In the genomic region with DNA sequence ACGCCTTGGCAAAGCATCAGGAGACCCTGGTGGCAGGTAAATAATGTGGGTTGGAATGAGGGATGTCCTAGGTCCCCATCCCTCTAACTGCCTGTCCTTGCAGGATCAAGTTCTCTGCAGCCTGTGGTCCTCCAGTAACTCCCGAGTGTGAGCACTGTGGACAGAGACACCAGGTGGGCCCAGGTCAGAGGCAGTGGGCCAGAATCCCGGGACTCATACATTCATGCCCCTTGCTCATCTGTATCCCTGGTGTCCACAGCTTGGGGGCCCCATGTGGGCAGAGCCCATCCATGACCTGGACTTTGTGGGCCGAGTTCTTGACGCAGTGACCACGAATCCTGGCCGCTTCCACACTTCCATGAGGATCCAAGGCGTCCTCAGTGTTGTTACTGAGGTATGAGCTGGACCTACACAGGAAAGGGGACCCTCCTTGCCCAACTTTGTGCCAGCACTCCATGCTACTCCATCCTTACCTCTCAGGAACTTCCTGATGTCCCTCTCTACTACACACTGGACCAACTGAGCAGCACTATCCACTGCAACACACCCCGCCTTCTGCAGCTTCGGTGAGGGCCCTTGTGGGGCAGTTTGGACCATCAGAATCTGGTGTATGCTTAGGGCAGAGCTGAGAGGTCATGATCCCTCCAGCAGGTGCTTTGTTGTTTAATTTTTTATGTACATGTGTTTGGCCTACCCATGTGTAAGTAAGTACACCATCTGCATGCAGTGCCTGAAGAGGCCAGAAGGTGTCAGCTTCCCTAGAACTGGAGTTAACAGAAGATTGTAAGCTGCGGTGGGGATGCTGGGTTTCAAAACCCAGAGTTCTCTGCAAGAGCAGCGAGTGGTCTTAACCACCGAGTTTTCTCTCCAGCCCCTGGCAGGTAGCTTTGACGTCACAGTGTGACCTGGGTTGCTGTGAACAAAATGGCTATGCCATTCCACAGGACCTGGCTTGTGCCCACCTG, we compare ENCODE assay signal across 8 mouse cellular contexts. TPM values are rescaled to one million over a fixed set of nuclear protein-coding genes. Genes with fewer than 3 reads are reported as not detected.
DNase-seq lines count a peak whose midpoint lies in the region; ATAC-seq and TF ChIP-seq lines count a peak whose summit lies in the region.

No protein-coding gene starts in this region.

- TF ChIP-seq EP300 in liver, embryonic 14.5 days (IDR thresholded peaks at IDR 0.05; ENCODE audit: low read depth), result no peak

- H3K9me3 ChIP-seq in embryonic facial prominence, embryonic 11.5 days (replicated peaks; ENCODE audit: control insufficient read depth, low read length), result no peaks in the 10 kb centered on the region
- H3K9me3 ChIP-seq in embryonic facial prominence, embryonic 10.5 days, result no peaks in the 10 kb centered on the region
- no peaks in the 10 kb centered on the region for H3K9me3 ChIP-seq in liver, embryonic 12.5 days (replicated peaks)
- no peaks in the 10 kb centered on the region for H3K9me3 ChIP-seq in liver, embryonic 14.5 days (ENCODE audit: control insufficient read depth, low read length)

- no peak overlapping the region for H3K4me2 ChIP-seq in embryonic facial prominence, embryonic 11.5 days (ENCODE audit: low read depth, low read length)
- no peak overlapping the region for H3K4me2 ChIP-seq in liver, embryonic 12.5 days
- no peak overlapping the region for H3K4me2 ChIP-seq in liver, embryonic 14.5 days (ENCODE audit: low read depth)

- 89% methylated on average over 14 of the region's 14 CpGs for WGBS in embryonic facial prominence, embryonic 11.5 days
- WGBS in embryonic facial prominence, embryonic 10.5 days, result 91% methylated on average over 14 of the region's 14 CpGs
- WGBS in liver, adult 2 months, result 91% methylated on average over 14 of the region's 14 CpGs
- WGBS in liver, embryonic 12.5 days (ENCODE audit: insufficient replicate concordance), result 76% methylated on average over 14 of the region's 14 CpGs
- 73% methylated on average over 14 of the region's 14 CpGs for WGBS in liver, embryonic 14.5 days (ENCODE audit: insufficient replicate concordance)

- TF ChIP-seq POLR2A in liver, adult 2 months (IDR thresholded peaks at IDR 0.05; ENCODE audit: extremely low read depth, insufficient read depth, low read length), result no peak

- no peak overlapping the region for H3K9ac ChIP-seq in embryonic facial prominence, embryonic 11.5 days (replicated peaks; ENCODE audit: low read length)
- H3K9ac ChIP-seq in liver, adult 2 months (ENCODE audit: low read depth, low read length), result no peak overlapping the region
- H3K9ac ChIP-seq in liver, embryonic 12.5 days, result no peak overlapping the region
- H3K9ac ChIP-seq in liver, embryonic 14.5 days (replicated peaks), result no peak overlapping the region

- TF ChIP-seq CTCF in liver, adult 2 months (IDR thresholded peaks at IDR 0.05; ENCODE audit: low read depth, low read length), result 0 out of 2 replicates have a peak, but pooled peaks have one; percentile 1
- TF ChIP-seq CTCF in liver, embryonic 14.5 days (IDR thresholded peaks at IDR 0.05; ENCODE audit: low read depth), result peak; percentile 80

- H3K4me3 ChIP-seq in embryonic facial prominence, embryonic 11.5 days (ENCODE audit: low read depth, low read length), result no peak overlapping the region
- no peak overlapping the region for H3K4me3 ChIP-seq in embryonic facial prominence, embryonic 10.5 days
- H3K4me3 ChIP-seq in liver, adult 2 months (ENCODE audit: insufficient read depth, low read depth, low read length), result no peak overlapping the region
- no peak overlapping the region for H3K4me3 ChIP-seq in liver, embryonic 12.5 days
- no peak overlapping the region for H3K4me3 ChIP-seq in liver, embryonic 14.5 days (ENCODE audit: insufficient read depth in 1 of 2, low read depth in 2 of 2, low read length in 2 of 2)

- no peaks in the 10 kb centered on the region; the same call in 1 of the 2 replicates for H3K79me2 ChIP-seq in liver, adult 2 months (ENCODE audit: control insufficient read depth, insufficient read depth, low read length)

- no peak for ATAC-seq in embryonic facial prominence, embryonic 11.5 days (replicated peaks; ENCODE audit: insufficient number of reproducible peaks, low FRiP score, low TSS enrichment, low read depth)
- no peak for ATAC-seq in liver, embryonic 12.5 days
- no peak for ATAC-seq in liver, embryonic 14.5 days (ENCODE audit: insufficient read depth)

- no peaks in the 10 kb centered on the region; the same call in 1 of the 2 replicates for H3K36me3 ChIP-seq in embryonic facial prominence, embryonic 11.5 days (replicated peaks; ENCODE audit: control insufficient read depth, insufficient read depth, low read depth, low read length)
- peaks cover 79% of the 10 kb centered on the region for H3K36me3 ChIP-seq in embryonic facial prominence, embryonic 10.5 days (replicated peaks)
- peaks cover 6% of the 10 kb centered on the region for H3K36me3 ChIP-seq in liver, adult 2 months (ENCODE audit: control insufficient read depth, insufficient read depth, low read length)
- H3K36me3 ChIP-seq in liver, embryonic 12.5 days, result peaks cover 78% of the 10 kb centered on the region
- peaks cover 18% of the 10 kb centered on the region for H3K36me3 ChIP-seq in liver, embryonic 14.5 days (replicated peaks; ENCODE audit: control insufficient read depth, insufficient read depth, low read depth)

- peak; percentile 63 for DNase-seq in embryonic facial prominence, embryonic 11.5 days (ENCODE audit: low spot score)
- DNase-seq in embryonic facial prominence, embryonic 10.5 days (ENCODE audit: low spot score), result no peak
- no peak for DNase-seq in liver, adult 2 months (ENCODE audit: extremely low read depth, low read depth, low spot score)
- peak; percentile 75 for DNase-seq in ZHBTc4 (ENCODE audit: low read depth, low spot score)
- DNase-seq in liver, embryonic 14.5 days (ENCODE audit: low read depth in 3 of 3, low spot score in 3 of 3), result peak in 1 of 3 experiments; percentile 52
- no peak for DNase-seq in adrenal gland, adult 8-10 months
- no peak for DNase-seq in left cerebral cortex, adult 11 months (ENCODE audit: low spot score)

- peaks cover 13% of the 10 kb centered on the region for H3K27me3 ChIP-seq in embryonic facial prominence, embryonic 11.5 days (ENCODE audit: control insufficient read depth, insufficient read depth, low read length)
- H3K27me3 ChIP-seq in embryonic facial prominence, embryonic 10.5 days (replicated peaks; ENCODE audit: low read depth, poor library complexity, severe bottlenecking), result peaks cover 30% of the 10 kb centered on the region
- H3K27me3 ChIP-seq in liver, adult 2 months (ENCODE audit: control insufficient read depth, insufficient read depth, low read length), result no peaks in the 10 kb centered on the region
- H3K27me3 ChIP-seq in liver, embryonic 12.5 days (replicated peaks), result no peaks in the 10 kb centered on the region
- H3K27me3 ChIP-seq in liver, embryonic 14.5 days (ENCODE audit: control insufficient read depth, insufficient read depth, low read length), result no peaks in the 10 kb centered on the region

- H3K4me1 ChIP-seq in embryonic facial prominence, embryonic 11.5 days (ENCODE audit: control insufficient read depth, insufficient read depth, low read length), result peaks cover 2% of the 10 kb centered on the region; the same call in 1 of the 2 replicates
- H3K4me1 ChIP-seq in embryonic facial prominence, embryonic 10.5 days, result peaks cover 12% of the 10 kb centered on the region
- H3K4me1 ChIP-seq in liver, adult 2 months (ENCODE audit: control insufficient read depth, insufficient read depth, low read length), result peaks cover 13% of the 10 kb centered on the region
- H3K4me1 ChIP-seq in liver, embryonic 12.5 days, result peaks cover 36% of the 10 kb centered on the region
- H3K4me1 ChIP-seq in liver, embryonic 14.5 days (replicated peaks; ENCODE audit: control insufficient read depth in 2 of 2, insufficient read depth in 2 of 2, low read length in 1 of 2), result peaks cover 17 to 18% of the 10 kb centered on the region in 2 experiments

- no peak overlapping the region for H3K27ac ChIP-seq in embryonic facial prominence, embryonic 11.5 days (replicated peaks; ENCODE audit: low read depth, low read length)
- no peak overlapping the region for H3K27ac ChIP-seq in embryonic facial prominence, embryonic 10.5 days (replicated peaks)
- H3K27ac ChIP-seq in liver, adult 2 months (replicated peaks; ENCODE audit: insufficient read depth, low read depth, low read length), result no peak overlapping the region
- H3K27ac ChIP-seq in liver, embryonic 12.5 days, result no peak overlapping the region
- H3K27ac ChIP-seq in liver, embryonic 14.5 days, result no peak overlapping the region

RNA-seq across cellular contexts. Expression of gene Lyl1, which starts 3.8 kb away (rescaled TPM):
- 4.6 and 5.3 TPM in 2 replicates for polyA plus RNA-seq in embryonic facial prominence, embryonic 11.5 days (2014; fragmentation: Nextera tagmentation; extraction: Ambion mirVana)
- 4.3 and 5.5 TPM in 2 replicates for polyA plus RNA-seq in embryonic facial prominence, embryonic 10.5 days (2016; fragmentation: Nextera tagmentation; extraction: Ambion mirVana)
- total RNA-seq in liver, adult 2 months (2014; rRNA removed), result 0.18 and 0.47 TPM in 2 replicates
- polyA plus RNA-seq in liver, adult 2 months (2012; rRNA removed), result 0.71 and 1.3 TPM in 2 replicates
- polyA plus RNA-seq in liver, embryonic 12.5 days (2016; fragmentation: Nextera tagmentation; extraction: Ambion mirVana), result 82.3 and 83.1 TPM in 2 replicates
- polyA plus RNA-seq in liver, embryonic 14.5 days (2012; rRNA removed), result 45.4 and 46.2 TPM in 2 replicates
- polyA plus RNA-seq in liver, embryonic 14.5 days (2014; fragmentation: Nextera tagmentation; extraction: Ambion mirVana), result 55.6 and 57.7 TPM in 2 replicates
- 1 to 10 TPM; 3.1 to 5.6 (median 4.2) TPM for total RNA-seq in adrenal gland, adult 8-10 months (2022)

RNA-seq across cellular contexts. Expression of gene Nacc1, which starts 9.8 kb away (rescaled TPM):
- polyA plus RNA-seq in embryonic facial prominence, embryonic 11.5 days (2014; fragmentation: Nextera tagmentation; extraction: Ambion mirVana), result 21.0 and 21.1 TPM in 2 replicates
- polyA plus RNA-seq in embryonic facial prominence, embryonic 10.5 days (2016; fragmentation: Nextera tagmentation; extraction: Ambion mirVana), result 30.4 and 30.8 TPM in 2 replicates
- total RNA-seq in liver, adult 2 months (2014; rRNA removed), result 5.3 and 8.0 TPM in 2 replicates
- 31.0 and 32.6 TPM in 2 replicates for polyA plus RNA-seq in liver, adult 2 months (2012; rRNA removed)
- 12.5 and 12.9 TPM in 2 replicates for polyA plus RNA-seq in liver, embryonic 12.5 days (2016; fragmentation: Nextera tagmentation; extraction: Ambion mirVana)
- 19.0 and 21.2 TPM in 2 replicates for polyA plus RNA-seq in liver, embryonic 14.5 days (2012; rRNA removed)
- 6.3 and 7.6 TPM in 2 replicates for polyA plus RNA-seq in liver, embryonic 14.5 days (2014; fragmentation: Nextera tagmentation; extraction: Ambion mirVana)
- total RNA-seq in adrenal gland, adult 8-10 months (2022), result 10 to 100 TPM; 81.0 to 86.9 (median 83.7) TPM

RNA-seq across cellular contexts. Expression of gene Trmt1, which starts 11.3 kb away (rescaled TPM):
- 61.5 and 64.7 TPM in 2 replicates for polyA plus RNA-seq in embryonic facial prominence, embryonic 11.5 days (2014; fragmentation: Nextera tagmentation; extraction: Ambion mirVana)
- polyA plus RNA-seq in embryonic facial prominence, embryonic 10.5 days (2016; fragmentation: Nextera tagmentation; extraction: Ambion mirVana), result 69.1 and 71.2 TPM in 2 replicates
- 20.7 and 27.3 TPM in 2 replicates for total RNA-seq in liver, adult 2 months (2014; rRNA removed)
- 44.6 and 58.6 TPM in 2 replicates for polyA plus RNA-seq in liver, adult 2 months (2012; rRNA removed)
- polyA plus RNA-seq in liver, embryonic 12.5 days (2016; fragmentation: Nextera tagmentation; extraction: Ambion mirVana), result 57.3 and 62.0 TPM in 2 replicates
- polyA plus RNA-seq in liver, embryonic 14.5 days (2012; rRNA removed), result 37.5 and 37.6 TPM in 2 replicates
- polyA plus RNA-seq in liver, embryonic 14.5 days (2014; fragmentation: Nextera tagmentation; extraction: Ambion mirVana), result 27.4 and 34.1 TPM in 2 replicates
- total RNA-seq in adrenal gland, adult 8-10 months (2022), result 100 to 1,000 TPM in 2 of 4 experiments, 10 to 100 TPM in 2; 75.4 to 109 (median 88.5) TPM

RNA-seq across cellular contexts. Expression of gene G430095P16Rik, which starts 25.4 kb away (rescaled TPM):
- polyA plus RNA-seq in embryonic facial prominence, embryonic 11.5 days (2014; fragmentation: Nextera tagmentation; extraction: Ambion mirVana), result 3.6 and 5.7 TPM in 2 replicates
- polyA plus RNA-seq in embryonic facial prominence, embryonic 10.5 days (2016; fragmentation: Nextera tagmentation; extraction: Ambion mirVana), result 1.6 and 3.6 TPM in 2 replicates
- not detected in 2 replicates for total RNA-seq in liver, adult 2 months (2014; rRNA removed)
- 0.19 TPM in 1 of 2 replicates, not detected in the other for polyA plus RNA-seq in liver, adult 2 months (2012; rRNA removed)
- 11.0 and 12.0 TPM in 2 replicates for polyA plus RNA-seq in liver, embryonic 12.5 days (2016; fragmentation: Nextera tagmentation; extraction: Ambion mirVana)
- polyA plus RNA-seq in liver, embryonic 14.5 days (2012; rRNA removed), result 10.9 and 11.9 TPM in 2 replicates
- polyA plus RNA-seq in liver, embryonic 14.5 days (2014; fragmentation: Nextera tagmentation; extraction: Ambion mirVana), result 8.3 and 10.3 TPM in 2 replicates
- under 1 TPM in 2 of 4 experiments, not detected in 2; 0.52 to 0.73 TPM for total RNA-seq in adrenal gland, adult 8-10 months (2022)

RNA-seq across cellular contexts. Expression of gene Ier2, which starts 34.8 kb away (rescaled TPM):
- 86.9 and 89.6 TPM in 2 replicates for polyA plus RNA-seq in embryonic facial prominence, embryonic 11.5 days (2014; fragmentation: Nextera tagmentation; extraction: Ambion mirVana)
- polyA plus RNA-seq in embryonic facial prominence, embryonic 10.5 days (2016; fragmentation: Nextera tagmentation; extraction: Ambion mirVana), result 140 and 148 TPM in 2 replicates
- total RNA-seq in liver, adult 2 months (2014; rRNA removed), result 13.1 and 15.6 TPM in 2 replicates
- 12.0 and 12.6 TPM in 2 replicates for polyA plus RNA-seq in liver, adult 2 months (2012; rRNA removed)
- polyA plus RNA-seq in liver, embryonic 12.5 days (2016; fragmentation: Nextera tagmentation; extraction: Ambion mirVana), result 36.4 and 37.4 TPM in 2 replicates
- 6.2 and 8.4 TPM in 2 replicates for polyA plus RNA-seq in liver, embryonic 14.5 days (2012; rRNA removed)
- 12.6 and 15.0 TPM in 2 replicates for polyA plus RNA-seq in liver, embryonic 14.5 days (2014; fragmentation: Nextera tagmentation; extraction: Ambion mirVana)
- total RNA-seq in adrenal gland, adult 8-10 months (2022), result 10 to 100 TPM; 18.3 to 48.9 (median 22.3) TPM

Comparison
In these comparisons a context has a peak if more than half of its experiments do, and no peak if none do; other contexts are left out.
1. DNase-seq: peak in embryonic facial prominence, embryonic 11.5 days (single experiment) and ZHBTc4 (single experiment); none in embryonic facial prominence, embryonic 10.5 days (single experiment), liver, adult 2 months (single experiment), adrenal gland, adult 8-10 months (single experiment) and left cerebral cortex, adult 11 months (single experiment).